9 mouse cellular contexts compared by ENCODE assay signal in the genomic region with DNA sequence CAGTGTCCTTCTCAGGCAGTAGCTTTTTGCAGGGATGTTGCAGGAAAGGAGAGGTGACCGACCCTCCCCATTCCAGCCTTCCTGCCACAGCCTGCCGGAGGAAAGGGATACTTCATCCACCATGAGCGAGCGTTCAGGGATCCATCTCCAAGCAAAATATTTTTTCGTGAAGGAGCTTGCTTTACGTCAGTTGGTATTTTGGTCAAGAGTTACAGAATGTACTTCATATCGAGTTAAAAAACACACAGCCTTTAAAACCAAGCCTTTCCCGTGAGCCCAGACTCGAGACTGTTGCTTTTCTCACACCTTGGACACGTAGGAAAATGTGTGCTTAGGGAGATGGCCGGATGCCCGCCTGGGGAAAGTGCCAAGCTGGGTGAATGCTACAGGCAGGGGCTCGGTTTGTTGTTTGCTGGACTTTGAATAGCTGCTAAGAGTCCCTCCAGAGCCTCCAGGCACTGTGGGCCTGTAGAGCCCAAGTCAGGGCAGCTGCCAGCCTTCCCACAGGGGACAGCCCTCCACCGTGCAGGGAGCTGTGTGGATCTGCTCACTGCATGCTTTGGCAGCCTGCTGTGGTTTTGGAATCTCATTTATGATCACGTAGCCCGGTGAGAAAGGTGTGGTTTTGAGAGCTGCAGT. TPM values are rescaled to one million over a fixed set of nuclear protein-coding genes. Genes with fewer than 3 reads are reported as not detected.
DNase-seq lines count a peak whose midpoint lies in the region; ATAC-seq and TF ChIP-seq lines count a peak whose summit lies in the region.
"Had no signal": no experiment of that assay in that cellular context is flagged by ENCODE, and none has a peak within 500 bp of the region (broad histone marks: within the 10 kb centered on the region; RNA-seq: fewer than 3 reads in every experiment).

No protein-coding gene starts in this region.

- H3K9me3 ChIP-seq in hindbrain, postnatal 0 days (ENCODE audit: low read length) = no peaks in the 10 kb centered on the region

- intact Hi-C loops in gastrocnemius, adult 2 months (cut with DNase I) = loop anchor here (2.0 kb wide), 1 partner anchor 34 kb away; no protein-coding TSS in a partner anchor

- TF ChIP-seq CTCF in gastrocnemius, adult 2 months (IDR thresholded peaks at IDR 0.05) = no peak
- TF ChIP-seq CTCF in hindbrain, postnatal 0 days (IDR thresholded peaks at IDR 0.05; ENCODE audit: low read depth) = no peak

- peaks cover 12% of the 10 kb centered on the region; the same call in 1 of the 2 replicates for H3K4me1 ChIP-seq in hindbrain, postnatal 0 days (ENCODE audit: insufficient read depth, low read length)

- peak overlapping the region; percentile 91 for H3K27ac ChIP-seq in gastrocnemius, adult 2 months
- H3K27ac ChIP-seq in hindbrain, postnatal 0 days = peak overlapping the region; percentile 86

- no peaks in the 10 kb centered on the region for H3K36me3 ChIP-seq in hindbrain, postnatal 0 days (ENCODE audit: insufficient read depth, low read length)

- H3K4me3 ChIP-seq in gastrocnemius, adult 2 months = peak overlapping the region; percentile 6
- H3K4me3 ChIP-seq in hindbrain, postnatal 0 days (ENCODE audit: low read length) = no peak overlapping the region

- peak; percentile 89 for ATAC-seq in hindbrain, postnatal 0 days

- H3K4me2 ChIP-seq in hindbrain, postnatal 0 days (ENCODE audit: low read depth, low read length) = peak overlapping the region; percentile 8; the same call in 1 of the 2 replicates

- 31% methylated on average over 16 of the region's 16 CpGs for WGBS in hindbrain, postnatal 0 days

- H3K9ac ChIP-seq in hindbrain, postnatal 0 days (replicated peaks; ENCODE audit: low read length) = 0 out of 2 replicates have a peak overlapping the region, but pooled peaks have one; percentile 18

- peak; percentile 63 for DNase-seq in R1 (ENCODE audit: low read depth, low spot score)
- DNase-seq in cerebellum, adult 18-20 months = peak; percentile 88 to 89
- DNase-seq in gastrocnemius, adult 2 months = peak; percentile 90
- peak; percentile 88 for DNase-seq in hindbrain, postnatal 0 days (ENCODE audit: low spot score)
- DNase-seq in left cerebral cortex, adult 18-20 months (ENCODE audit: low spot score in 2 of 2) = peak; percentile 89 to 91
- peak; percentile 17 for DNase-seq in neural tube, embryonic 10.5 days (ENCODE audit: extremely low spot score, low spot score)
- DNase-seq in urinary bladder, postnatal 14 days (ENCODE audit: low spot score) = peak; percentile 82
- no peak for DNase-seq in retina, postnatal 1 day

- H3K27me3 ChIP-seq in hindbrain, postnatal 0 days (ENCODE audit: insufficient read depth, low read length) = no peaks in the 10 kb centered on the region

RNA-seq across cellular contexts. Expression of gene Aldh1l1, which starts 20.6 kb away (rescaled TPM):
- total RNA-seq in gastrocnemius, adult 2 months (2021) = 1 to 10 TPM; 3.6 to 5.3 TPM
- 168 and 214 TPM in 2 replicates for total RNA-seq in hindbrain, postnatal 0 days (2014; rRNA removed)
- polyA plus RNA-seq in hindbrain, postnatal 0 days (2015; fragmentation: Nextera tagmentation; extraction: Ambion mirVana) = 131 and 145 TPM in 2 replicates
- total RNA-seq in left cerebral cortex, adult 18-20 months (2021) = 10 to 100 TPM; 46.6 to 54.5 TPM
- total RNA-seq: neutrophil, adult 5-6 weeks had no signal

RNA-seq across cellular contexts. Expression of gene Klf15, which starts 44.4 kb away (rescaled TPM):
- 10 to 100 TPM; 54.4 to 64.4 TPM for total RNA-seq in gastrocnemius, adult 2 months (2021)
- 43.2 and 56.4 TPM in 2 replicates for total RNA-seq in hindbrain, postnatal 0 days (2014; rRNA removed)
- 26.6 and 29.6 TPM in 2 replicates for polyA plus RNA-seq in hindbrain, postnatal 0 days (2015; fragmentation: Nextera tagmentation; extraction: Ambion mirVana)
- total RNA-seq in left cerebral cortex, adult 18-20 months (2021) = 10 to 100 TPM; 23.9 to 24.8 TPM
- total RNA-seq: neutrophil, adult 5-6 weeks had no signal

Comparison
In these comparisons a context has a peak if more than half of its experiments do, and no peak if none do; other contexts are left out.
1. RNA of gene Aldh1l1, which starts 20.6 kb away (total RNA-seq): 168 to 214 TPM in hindbrain, postnatal 0 days and 46.6 to 54.5 TPM in left cerebral cortex, adult 18-20 months; 3.6 to 5.3 TPM in gastrocnemius, adult 2 months; every median in the first group is over 4 times any median in the second.